8 mouse cellular contexts compared by ENCODE assay signal in the genomic region with DNA sequence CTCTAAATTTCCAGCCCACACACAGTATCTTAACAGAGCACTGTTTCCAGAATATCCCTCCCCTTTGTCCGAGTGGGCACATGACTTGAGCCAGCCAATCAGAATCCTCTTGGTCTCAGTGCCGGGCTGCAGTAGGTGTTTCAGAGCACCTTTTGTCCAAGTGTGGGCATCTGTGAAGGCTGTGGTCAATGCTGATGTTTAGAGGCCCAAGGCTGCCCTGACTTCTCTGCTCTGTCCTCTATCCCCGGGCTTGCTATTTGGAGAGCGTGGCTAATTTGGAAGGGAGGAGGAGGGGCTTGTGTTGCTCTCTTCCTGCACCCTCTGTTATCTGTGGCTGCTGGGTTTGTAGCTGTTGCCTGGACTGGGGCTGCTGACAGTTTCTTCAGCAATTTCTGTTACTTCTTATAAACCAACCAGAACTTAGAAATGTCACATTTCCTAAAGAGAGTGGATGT. TPM values are rescaled to one million over a fixed set of nuclear protein-coding genes. Genes with fewer than 3 reads are reported as not detected.
DNase-seq lines count a peak whose midpoint lies in the region; ATAC-seq and TF ChIP-seq lines count a peak whose summit lies in the region.

No protein-coding gene starts in this region.

- TF ChIP-seq POLR2A in bone marrow macrophage, adult 2 months (IDR thresholded peaks at IDR 0.05; ENCODE audit: borderline replicate concordance, low read depth, low read length): no peak

- TF ChIP-seq CTCF in bone marrow macrophage, adult 2 months (IDR thresholded peaks at IDR 0.05; ENCODE audit: low read depth, low read length): no peak

- H3K36me3 ChIP-seq in hindbrain, embryonic 12.5 days: no peaks in the 10 kb centered on the region
- no peaks in the 10 kb centered on the region for H3K36me3 ChIP-seq in limb, embryonic 13.5 days
- H3K36me3 ChIP-seq in midbrain, embryonic 15.5 days (replicated peaks): no peaks in the 10 kb centered on the region

- H3K9ac ChIP-seq in hindbrain, embryonic 12.5 days: 0 out of 2 replicates have a peak overlapping the region, but pooled peaks have one; percentile 55
- peak overlapping the region; percentile 55 for H3K9ac ChIP-seq in limb, embryonic 13.5 days
- H3K9ac ChIP-seq in midbrain, embryonic 15.5 days: peak overlapping the region; percentile 49

- H3K4me2 ChIP-seq in hindbrain, embryonic 12.5 days (replicated peaks): peak overlapping the region; percentile 56
- H3K4me2 ChIP-seq in limb, embryonic 13.5 days (replicated peaks): peak overlapping the region; percentile 63
- peak overlapping the region; percentile 62 for H3K4me2 ChIP-seq in midbrain, embryonic 15.5 days

- DNase-seq in layer of hippocampus, adult 11-12 months (ENCODE audit: low spot score): peak; percentile 47
- DNase-seq in layer of hippocampus, adult 9-10 months (ENCODE audit: low spot score): no peak
- DNase-seq in thymus, postnatal 25 days: peak; percentile 39

- H3K4me1 ChIP-seq in bone marrow macrophage, adult 2 months (ENCODE audit: control insufficient read depth, insufficient read depth, low read length): peaks cover 10% of the 10 kb centered on the region
- peaks cover 32% of the 10 kb centered on the region for H3K4me1 ChIP-seq in hindbrain, embryonic 12.5 days
- peaks cover 51% of the 10 kb centered on the region for H3K4me1 ChIP-seq in limb, embryonic 13.5 days
- peaks cover 43% of the 10 kb centered on the region for H3K4me1 ChIP-seq in midbrain, embryonic 15.5 days

- 3% methylated on average over 4 of the region's 4 CpGs for WGBS in hindbrain, embryonic 12.5 days
- 4% methylated on average over 4 of the region's 4 CpGs for WGBS in limb, embryonic 13.5 days
- WGBS in midbrain, embryonic 15.5 days: 3% methylated on average over 4 of the region's 4 CpGs

- peaks cover 35% of the 10 kb centered on the region for H3K27me3 ChIP-seq in hindbrain, embryonic 12.5 days
- peaks cover 26% of the 10 kb centered on the region for H3K27me3 ChIP-seq in limb, embryonic 13.5 days
- no peaks in the 10 kb centered on the region for H3K27me3 ChIP-seq in midbrain, embryonic 15.5 days (replicated peaks)

- H3K27ac ChIP-seq in bone marrow macrophage, adult 2 months (ENCODE audit: insufficient read depth, low read depth, low read length): no peak overlapping the region
- H3K27ac ChIP-seq in hindbrain, embryonic 12.5 days: peak overlapping the region; percentile 66; the same call in 1 of the 2 replicates
- H3K27ac ChIP-seq in limb, embryonic 13.5 days: no peak overlapping the region
- H3K27ac ChIP-seq in midbrain, embryonic 15.5 days: peak overlapping the region; percentile 82

- H3K9me3 ChIP-seq in hindbrain, embryonic 12.5 days (replicated peaks): no peaks in the 10 kb centered on the region
- no peaks in the 10 kb centered on the region for H3K9me3 ChIP-seq in limb, embryonic 13.5 days
- H3K9me3 ChIP-seq in midbrain, embryonic 15.5 days: no peaks in the 10 kb centered on the region

- H3K4me3 ChIP-seq in bone marrow macrophage, adult 2 months (ENCODE audit: insufficient read depth, low read length): peak overlapping the region; percentile 49
- peak overlapping the region; percentile 30 for H3K4me3 ChIP-seq in hindbrain, embryonic 12.5 days
- peak overlapping the region; percentile 43 for H3K4me3 ChIP-seq in limb, embryonic 13.5 days
- H3K4me3 ChIP-seq in midbrain, embryonic 15.5 days: peak overlapping the region; percentile 33

- peak; percentile 74 for ATAC-seq in erythroid progenitor cell, adult 5-6 weeks (replicated peaks; ENCODE audit: low FRiP score, poor library complexity, severe bottlenecking)
- ATAC-seq in hindbrain, embryonic 12.5 days (ENCODE audit: low FRiP score): peak; percentile 81
- ATAC-seq in limb, embryonic 13.5 days (ENCODE audit: low FRiP score, low read depth): peak; percentile 77; the same call in 1 of the 2 replicates
- ATAC-seq in midbrain, embryonic 15.5 days (replicated peaks): peak; percentile 75

RNA-seq across cellular contexts. Expression of a gene that starts 3.1 kb away (rescaled TPM):
- not detected in 2 replicates for polyA plus RNA-seq in bone marrow macrophage, adult 2 months (2012; ENCODE audit: insufficient read depth, insufficient read length, missing spikeins)
- not detected in 2 replicates for total RNA-seq in erythroid progenitor cell, adult 5-6 weeks (2015; ENCODE audit: low replicate concordance)
- total RNA-seq in erythroid progenitor cell, adult 5-6 weeks (2017; ENCODE audit: low replicate concordance): 0.15 and 0.39 TPM in 2 replicates
- 6.2 and 6.8 TPM in 2 replicates for polyA plus RNA-seq in hindbrain, embryonic 12.5 days (2016; fragmentation: Nextera tagmentation; extraction: Ambion mirVana)
- polyA plus RNA-seq in limb, embryonic 13.5 days (2015; fragmentation: Nextera tagmentation; extraction: Ambion mirVana): 1.8 and 3.3 TPM in 2 replicates
- 67.8 and 69.1 TPM in 2 replicates for polyA plus RNA-seq in midbrain, embryonic 15.5 days (2015; fragmentation: Nextera tagmentation; extraction: Ambion mirVana)

RNA-seq across cellular contexts. Expression of a gene that starts 43.7 kb away (rescaled TPM):
- not detected in 2 replicates for polyA plus RNA-seq in bone marrow macrophage, adult 2 months (2012; ENCODE audit: insufficient read depth, insufficient read length, missing spikeins)
- total RNA-seq in erythroid progenitor cell, adult 5-6 weeks (2015; ENCODE audit: low replicate concordance): not detected in 2 replicates
- not detected in 2 replicates for total RNA-seq in erythroid progenitor cell, adult 5-6 weeks (2017; ENCODE audit: low replicate concordance)
- not detected in 2 replicates for polyA plus RNA-seq in hindbrain, embryonic 12.5 days (2016; fragmentation: Nextera tagmentation; extraction: Ambion mirVana)
- 0.05 TPM in 1 of 2 replicates, not detected in the other for polyA plus RNA-seq in limb, embryonic 13.5 days (2015; fragmentation: Nextera tagmentation; extraction: Ambion mirVana)
- polyA plus RNA-seq in midbrain, embryonic 15.5 days (2015; fragmentation: Nextera tagmentation; extraction: Ambion mirVana): not detected in 2 replicates

Comparison
In these comparisons a context has a peak if more than half of its experiments do, and no peak if none do; other contexts are left out.
1. H3K27ac ChIP-seq: peak in hindbrain, embryonic 12.5 days (single experiment) and midbrain, embryonic 15.5 days (single experiment); none in bone marrow macrophage, adult 2 months (single experiment) and limb, embryonic 13.5 days (single experiment).
2. Peak in every context shown above with its lines, with median percentiles within 50 percentile points of each other: H3K4me3 ChIP-seq, ATAC-seq, H3K4me2 ChIP-seq and H3K9ac ChIP-seq.